Mouse (Mus musculus) hindbrain, embryonic 12.5 days (tissue): ENCODE data around the gene Tssk3. TPM values are rescaled to one million over a fixed set of nuclear protein-coding genes. Genes with fewer than 3 reads are reported as not detected.
"Not testable (repeated sequence)": the region's sequence is repeated elsewhere in the genome, so short reads cannot be mapped to it uniquely, and the experiment has no call there.

Experiments used
- ATAC-seq: fragments of 200-750 bp; cut with Nextera tagmentation; 2 replicates; pipeline ENCODE4 v1.8.0; 2017; ENCODE audit warnings: moderate TSS enrichment; ENCODE audit not compliant: low FRiP score
- H3K27ac ChIP-seq: fragments of 300-500 bp; sonication (generic); 2 replicates; pipeline ENCODE4 v1.5.1; 2016; ENCODE audit warnings: mild to moderate bottlenecking
- H3K27me3 ChIP-seq: fragments of 300-500 bp; sonication (generic); 2 replicates; pipeline ENCODE4 v1.6.1; 2016; ENCODE audit warnings: mild to moderate bottlenecking
- H3K36me3 ChIP-seq: fragments of 300-500 bp; sonication (generic); 2 replicates; pipeline ENCODE4 v1.6.1; 2016; ENCODE audit warnings: mild to moderate bottlenecking
- H3K4me1 ChIP-seq: fragments of 300-500 bp; sonication (generic); 2 replicates; pipeline ENCODE4 v1.6.1; 2016
- H3K4me2 ChIP-seq: fragments of 300-500 bp; sonication (generic); replicated peaks from 2 replicates; pipeline ENCODE4 v1.6.1; 2016; ENCODE audit warnings: mild to moderate bottlenecking
- H3K4me3 ChIP-seq: fragments of 300-500 bp; sonication (generic); 2 replicates; pipeline ENCODE4 v1.5.1; 2016; ENCODE audit warnings: mild to moderate bottlenecking
- H3K9ac ChIP-seq: fragments of 300-500 bp; sonication (generic); 2 replicates; pipeline ENCODE4 v1.6.1; 2016; ENCODE audit warnings: mild to moderate bottlenecking, moderate library complexity
- H3K9me3 ChIP-seq: fragments of 300-500 bp; sonication (generic); replicated peaks from 2 replicates; pipeline ENCODE4 v1.6.1; 2016; ENCODE audit warnings: mild to moderate bottlenecking
- WGBS: fragments of 180-500 bp; shearing (Covaris S2); methylation state at CpG from one replicate; pipeline ENCODE4 v1.1.7; 2016; 5-methylcytosine and 5-hydroxymethylcytosine counted together
- polyA plus RNA-seq: library from polyadenylated mRNA; unstranded; fragments of >200 nt; fragmentation: Nextera tagmentation; extraction: Ambion mirVana; gene quantifications from 2 replicates; pipeline ENCODE4 v1.2.1, GENCODE M21; 2016

Tssk3 gene
- not detected in 2 replicates for polyA plus RNA-seq

DNA sequence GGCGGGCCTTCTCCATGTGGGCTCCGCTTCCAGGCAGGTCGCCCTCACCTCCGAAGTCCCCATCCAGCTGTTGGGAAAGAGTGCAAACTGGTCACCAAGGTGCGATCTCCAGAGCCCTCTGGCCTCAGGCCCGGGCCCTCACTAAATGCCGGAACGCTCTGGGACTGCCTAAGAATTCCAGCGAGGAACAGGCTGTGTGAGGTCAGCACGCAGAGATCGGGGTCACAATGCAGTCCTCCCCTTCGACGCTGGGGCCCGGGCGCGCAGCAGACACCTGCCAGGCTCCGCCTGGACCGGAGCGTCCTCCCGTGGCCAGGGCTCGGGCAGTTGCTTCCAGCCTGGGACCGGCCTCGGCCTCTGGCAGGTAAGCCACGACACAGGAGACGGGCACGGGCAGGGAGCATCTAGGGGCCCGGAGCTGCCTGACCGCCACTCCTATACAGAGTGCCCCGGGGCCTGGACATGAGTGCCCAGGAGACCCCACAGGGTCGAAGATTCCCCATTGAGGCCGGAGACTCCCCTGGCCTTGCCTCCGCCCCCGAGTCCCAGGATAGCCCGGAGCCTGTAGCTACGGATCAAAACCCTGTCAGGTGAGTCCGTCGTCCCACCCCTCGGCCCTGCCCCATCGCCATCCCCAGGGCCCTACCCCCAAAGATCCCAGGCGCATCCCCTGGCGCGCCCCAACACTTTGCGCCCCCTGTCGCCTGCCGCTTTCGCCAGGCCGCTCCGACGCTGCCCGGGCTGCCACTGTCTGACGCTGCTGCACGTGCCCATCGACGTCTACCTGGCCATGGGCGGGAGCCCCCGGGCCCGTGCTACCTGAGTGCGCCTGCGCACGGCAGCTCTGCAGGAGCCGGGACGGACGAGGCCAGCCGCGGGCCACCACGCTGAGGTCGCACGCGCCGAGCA lies at the start of gene Tssk3, which contains the start of gene Fam229a:
Gene Tssk3, minus strand, starts transcription at position 51 of the 909 bp plus-strand sequence.
Gene Fam229a, plus strand, starts transcription at position 219 of the 909 bp plus-strand sequence.
- ATAC-seq = peak; percentile 22; the same call in 1 of the 2 replicates
- no peak within 1 kb of the TSS for H3K27ac ChIP-seq
- no peak within 1 kb of the TSS; the same call in 1 of the 2 replicates for H3K9ac ChIP-seq
- peaks cover 22% of the 10 kb centered on the region for H3K4me1 ChIP-seq
- H3K36me3 ChIP-seq = peaks cover 29% of the 10 kb centered on the region
- H3K4me2 ChIP-seq = peak within 1 kb of the TSS; percentile 61
- no peaks in the 10 kb centered on the region for H3K9me3 ChIP-seq
- H3K27me3 ChIP-seq = peaks cover 35% of the 10 kb centered on the region
- peak within 1 kb of the TSS; percentile 36 for H3K4me3 ChIP-seq
- WGBS = 3% methylated on average over 70 of the region's 70 CpGs

DNA sequence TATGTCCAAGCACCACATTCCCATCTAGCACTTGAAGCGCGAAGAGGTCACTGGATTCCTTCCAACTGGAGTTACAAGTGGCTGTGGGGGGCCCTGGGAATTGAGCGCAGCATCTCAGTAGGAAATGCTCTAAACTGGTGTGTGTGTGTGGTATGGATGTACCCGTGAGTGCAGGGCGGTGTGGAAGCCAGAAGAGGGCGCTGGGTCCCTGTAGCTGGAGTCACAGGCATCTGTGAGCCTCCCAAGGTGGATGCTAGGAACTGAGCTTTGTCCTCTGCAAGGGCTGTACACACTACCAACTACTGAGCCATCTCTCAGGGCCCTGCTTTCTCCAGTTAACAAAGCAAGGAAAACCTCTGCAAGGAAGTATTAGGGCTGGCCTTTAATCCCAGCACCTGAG lies 49.2 kb upstream of the Tssk3 start:
- H3K4me3 ChIP-seq = no peak overlapping the region

DNA sequence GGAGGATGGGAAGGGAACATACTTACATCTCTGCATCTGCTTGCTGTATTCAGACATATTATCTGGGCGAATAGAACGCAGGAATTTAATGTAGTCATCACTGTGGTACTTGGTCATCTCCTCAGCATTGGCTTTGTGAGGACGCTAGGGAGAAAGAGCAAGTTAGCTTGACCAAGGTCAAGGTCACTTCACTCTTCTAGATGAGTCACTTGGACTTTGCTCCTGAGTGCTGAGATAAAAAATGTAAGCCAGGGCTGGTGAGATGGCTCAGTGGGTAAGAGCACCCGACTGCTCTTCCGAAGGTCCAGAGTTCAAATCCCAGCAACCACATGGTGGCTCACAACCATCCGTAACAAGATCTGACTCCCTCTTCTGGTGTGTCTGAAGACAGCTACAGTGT lies 38.1 kb upstream of the Tssk3 start:
- H3K9ac ChIP-seq, H3K9me3 ChIP-seq, H3K27me3 ChIP-seq, H3K4me2 ChIP-seq, H3K27ac ChIP-seq, H3K4me3 ChIP-seq, ATAC-seq, H3K4me1 ChIP-seq: not testable (repeated sequence)
- WGBS = 95% methylated on average over 6 of the region's 6 CpGs
- peaks cover 80% of the 10 kb centered on the region for H3K36me3 ChIP-seq

More for the DNA sequence above, 49.2 kb upstream of the Tssk3 start:
- no peaks in the 10 kb centered on the region for H3K27me3 ChIP-seq
- no peak for ATAC-seq
- 92% methylated on average over 6 of the region's 6 CpGs for WGBS
- H3K36me3 ChIP-seq = peaks cover 25% of the 10 kb centered on the region; the same call in 1 of the 2 replicates
- no peak overlapping the region for H3K27ac ChIP-seq
- H3K4me2 ChIP-seq = no peak overlapping the region
- peaks cover 18% of the 10 kb centered on the region for H3K4me1 ChIP-seq
- H3K9ac ChIP-seq = no peak overlapping the region
- no peaks in the 10 kb centered on the region for H3K9me3 ChIP-seq

DNA sequence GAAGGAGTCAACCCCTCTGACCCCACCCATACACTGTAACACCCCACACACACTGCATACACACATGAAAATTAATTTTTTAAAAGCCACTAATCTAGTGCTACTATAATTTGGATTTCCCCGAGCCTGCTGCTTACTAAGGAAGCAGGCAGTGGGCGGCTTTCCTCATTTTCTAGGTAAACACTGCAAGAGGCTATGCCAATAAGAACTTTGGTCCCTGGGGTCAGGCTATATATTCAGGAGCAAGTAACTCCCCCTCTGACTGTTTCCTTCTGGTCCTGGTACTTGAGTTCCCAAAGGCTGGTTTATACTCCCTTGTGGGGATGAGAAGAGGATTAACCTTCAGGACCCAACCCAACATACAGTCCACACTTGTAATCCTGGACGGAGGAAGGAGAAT lies 35.1 kb upstream of the Tssk3 start:
- Histone ChIP-seq H3K27ac (no peak overlapping the region), H3K27me3 (no peaks in the 10 kb centered on the region), H3K36me3 (peaks cover 87% of the 10 kb centered on the region), H3K4me3 (no peak overlapping the region), H3K4me1 (no peaks in the 10 kb centered on the region), H3K9ac (no peak overlapping the region), H3K9me3 (no peaks in the 10 kb centered on the region), H3K4me2 (no peak overlapping the region)
- ATAC-seq = no peak
- WGBS = 91% methylated on average over 3 of the region's 3 CpGs

DNA sequence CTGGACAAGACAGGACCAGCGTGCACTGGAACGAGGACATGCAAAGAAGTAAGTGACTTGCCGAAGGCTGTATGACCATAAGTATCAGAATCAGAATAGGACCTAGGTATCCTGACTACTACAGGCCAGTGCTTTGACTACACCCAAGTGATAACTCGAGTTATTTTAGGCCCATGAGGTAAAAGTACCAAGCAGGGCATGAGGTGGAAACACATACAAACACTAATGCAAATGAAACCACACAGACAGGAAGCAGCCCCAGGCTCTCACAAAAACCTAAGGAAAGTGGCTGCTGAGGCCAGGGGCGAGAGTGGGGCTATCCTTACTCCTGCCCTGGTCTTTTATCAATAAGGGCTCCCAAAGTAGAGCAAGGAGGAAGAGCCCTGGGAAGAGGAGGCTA lies 34.5 kb upstream of the Tssk3 start:
- Histone ChIP-seq H3K27me3 (no peaks in the 10 kb centered on the region), H3K9me3 (no peaks in the 10 kb centered on the region), H3K4me2 (no peak overlapping the region), H3K36me3 (peaks cover 90% of the 10 kb centered on the region), H3K4me3 (no peak overlapping the region), H3K9ac (no peak overlapping the region), H3K27ac (no peak overlapping the region), H3K4me1 (no peaks in the 10 kb centered on the region)
- 91% methylated on average over 5 of the region's 5 CpGs for WGBS
- no peak for ATAC-seq

DNA sequence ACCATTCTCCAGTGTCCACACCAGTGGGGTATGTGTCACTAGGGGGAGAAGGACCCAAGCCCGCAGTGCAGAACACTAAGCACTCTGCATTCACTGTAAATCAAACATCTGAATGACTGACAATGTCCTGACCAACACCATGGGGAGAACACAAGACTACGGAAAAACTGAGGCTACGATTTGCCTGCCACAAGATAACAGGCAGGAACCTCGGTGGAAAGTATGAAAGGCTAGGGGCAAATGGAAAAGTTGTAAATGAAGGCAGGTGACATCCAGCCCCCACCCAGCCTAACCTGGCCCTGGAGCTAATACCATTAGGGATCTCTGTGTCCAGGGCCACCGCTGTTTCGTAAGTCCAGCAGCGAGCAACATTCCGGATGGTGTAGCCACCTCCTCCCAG lies 27.7 kb upstream of the Tssk3 start:
- no peak overlapping the region for H3K4me2 ChIP-seq
- 94% methylated on average over 8 of the region's 8 CpGs for WGBS
- H3K9ac ChIP-seq = no peak overlapping the region
- H3K9me3 ChIP-seq = no peaks in the 10 kb centered on the region
- H3K4me1 ChIP-seq = peaks cover 19% of the 10 kb centered on the region
- peaks cover 76% of the 10 kb centered on the region for H3K36me3 ChIP-seq
- H3K27ac ChIP-seq = 0 out of 2 replicates have a peak overlapping the region, but pooled peaks have one; percentile 30
- H3K27me3 ChIP-seq = no peaks in the 10 kb centered on the region
- H3K4me3 ChIP-seq = no peak overlapping the region
- no peak for ATAC-seq

DNA sequence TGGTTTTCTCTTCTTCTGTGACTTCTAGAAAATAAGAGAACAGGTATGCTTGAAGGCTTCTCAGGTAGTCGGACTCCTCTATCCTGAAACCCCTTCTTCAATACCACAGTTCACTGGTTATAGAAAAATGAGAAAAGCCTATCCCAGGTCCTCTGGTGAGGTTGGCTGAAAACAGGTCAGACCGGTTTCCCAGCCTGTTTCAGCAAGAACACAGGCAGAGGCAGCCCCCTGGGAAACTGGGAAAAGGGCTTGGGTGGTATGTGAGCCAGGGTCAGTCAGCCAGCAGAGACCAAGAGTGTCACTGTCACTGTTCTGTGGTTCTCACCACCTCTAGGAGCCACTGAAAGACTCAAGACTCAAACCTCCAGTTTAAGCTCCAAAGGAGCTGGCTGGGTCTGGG lies 26.1 kb upstream of the Tssk3 start:
- H3K36me3 ChIP-seq = peaks cover 60% of the 10 kb centered on the region

DNA sequence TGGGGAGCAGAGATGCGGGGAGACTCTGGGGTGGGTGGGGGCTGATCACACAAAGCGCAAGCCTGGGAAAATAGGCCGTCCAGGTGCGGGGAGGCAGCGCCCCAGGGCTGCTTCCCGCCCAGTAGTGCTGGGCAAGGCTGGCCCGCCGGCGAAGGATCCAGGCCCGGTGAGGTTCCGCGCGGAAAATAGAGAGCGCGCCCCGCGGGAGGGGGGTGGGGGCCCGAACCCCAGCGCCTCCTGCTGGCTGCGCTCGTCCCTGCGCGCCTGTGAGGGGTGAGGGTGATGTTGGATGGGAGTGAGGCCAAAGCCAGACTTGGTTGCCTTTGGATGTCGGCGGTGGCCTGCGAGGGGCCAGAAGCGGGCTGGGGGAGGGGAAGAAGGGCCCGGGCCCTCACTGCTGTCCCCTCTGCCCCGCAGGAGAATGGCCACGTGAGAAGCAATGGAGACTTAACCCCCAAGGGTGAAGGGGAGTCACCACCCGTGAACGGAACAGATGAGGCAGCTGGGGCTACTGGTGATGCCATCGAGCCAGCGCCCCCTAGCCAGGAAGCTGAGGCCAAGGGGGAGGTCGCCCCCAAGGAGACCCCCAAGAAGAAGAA lies 23.6 kb upstream of the Tssk3 start:
- H3K9ac ChIP-seq = peak overlapping the region; percentile 100

More for the DNA sequence above, 26.1 kb upstream of the Tssk3 start:
- H3K4me3 ChIP-seq = no peak overlapping the region
- H3K27me3 ChIP-seq = no peaks in the 10 kb centered on the region
- 55% methylated on average over 2 of the region's 2 CpGs for WGBS
- peaks cover 33% of the 10 kb centered on the region for H3K4me1 ChIP-seq
- H3K27ac ChIP-seq = peak overlapping the region; percentile 67
- no peaks in the 10 kb centered on the region for H3K9me3 ChIP-seq
- peak overlapping the region; percentile 21; the same call in 1 of the 2 replicates for H3K4me2 ChIP-seq
- no peak for ATAC-seq
- H3K9ac ChIP-seq = no peak overlapping the region

DNA sequence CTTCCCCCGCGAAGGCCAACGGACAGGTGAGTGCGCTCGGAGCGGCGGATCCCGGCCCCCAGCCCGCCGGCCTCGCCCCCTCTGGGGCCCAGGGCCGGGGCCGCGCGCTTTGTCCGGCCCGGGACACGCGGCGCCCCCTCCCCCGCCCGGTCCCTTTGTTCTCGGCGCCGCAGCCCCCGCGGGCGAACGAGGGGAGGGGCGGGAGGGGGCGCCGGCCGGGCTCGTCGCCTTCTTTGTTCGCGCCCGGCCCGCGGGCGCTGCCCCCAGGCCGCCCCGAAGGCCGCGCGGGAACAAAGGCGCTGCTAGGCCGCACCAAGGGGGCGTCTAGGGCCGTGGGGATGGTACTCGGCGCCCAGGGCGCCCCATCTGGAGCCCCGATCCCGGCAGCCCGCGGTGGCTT lies 23.1 kb upstream of the Tssk3 start:
- peak overlapping the region; percentile 99 for H3K27ac ChIP-seq
- peaks cover 57% of the 10 kb centered on the region for H3K4me1 ChIP-seq
- H3K9me3 ChIP-seq = no peaks in the 10 kb centered on the region
- WGBS = under 1% methylated on average over 46 of the region's 57 CpGs
- ATAC-seq = peak; percentile 15
- H3K27me3 ChIP-seq = no peaks in the 10 kb centered on the region
- peak overlapping the region; percentile 97 for H3K4me2 ChIP-seq
- H3K9ac ChIP-seq = peak overlapping the region; percentile 100
- peak overlapping the region; percentile 97 for H3K4me3 ChIP-seq
- peaks cover 35% of the 10 kb centered on the region for H3K36me3 ChIP-seq

More for the DNA sequence above, 23.6 kb upstream of the Tssk3 start:
- ATAC-seq = peak; percentile 35
- H3K4me3 ChIP-seq = peak overlapping the region; percentile 97
- H3K4me1 ChIP-seq = peaks cover 52% of the 10 kb centered on the region
- H3K4me2 ChIP-seq = peak overlapping the region; percentile 97
- H3K27me3 ChIP-seq = no peaks in the 10 kb centered on the region
- H3K36me3 ChIP-seq = peaks cover 36% of the 10 kb centered on the region
- no peaks in the 10 kb centered on the region for H3K9me3 ChIP-seq
- H3K27ac ChIP-seq = peak overlapping the region; percentile 99
- WGBS = under 1% methylated on average over 35 of the region's 35 CpGs

DNA sequence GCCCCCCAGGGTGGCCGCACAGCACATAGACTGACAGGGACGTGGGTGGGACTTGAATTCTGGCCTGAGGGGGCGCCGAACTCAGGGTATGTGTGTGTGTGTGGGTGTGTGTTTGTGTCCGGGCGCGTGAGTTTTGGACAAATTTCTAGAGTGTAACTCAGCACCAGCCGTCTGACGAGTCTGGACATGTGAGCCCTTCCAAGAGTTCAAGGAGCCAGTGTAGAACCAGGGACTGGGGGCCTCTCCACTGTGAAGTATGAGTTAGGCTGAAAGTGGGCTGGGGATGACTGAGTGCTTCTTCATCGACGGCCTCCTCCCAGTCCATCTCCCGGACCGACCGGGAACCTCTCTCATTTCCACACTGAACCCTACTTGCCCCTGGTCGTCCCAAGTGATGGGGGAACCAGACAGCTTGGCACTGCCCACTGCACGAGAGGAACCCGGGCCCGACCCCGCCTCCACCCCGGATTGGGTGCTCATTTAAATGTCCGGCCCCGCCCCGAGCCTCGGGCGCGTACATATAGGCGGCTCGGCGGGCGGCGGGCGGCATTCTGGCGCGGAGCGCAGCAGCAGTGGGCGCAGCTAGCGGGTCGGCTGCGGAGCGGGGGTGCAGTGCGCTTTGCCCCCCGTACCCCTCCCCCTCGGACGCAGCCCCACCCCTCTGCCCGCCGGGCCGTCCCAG lies 22.4 kb upstream of the Tssk3 start, which contains the start of gene Marcksl1:
Gene Marcksl1, plus strand, starts transcription at position 496 of the 682 bp plus-strand sequence.
- H3K27ac ChIP-seq = peak within 1 kb of the TSS; percentile 99
- H3K4me2 ChIP-seq = peak within 1 kb of the TSS; percentile 97
- peaks cover 28% of the 10 kb centered on the region for H3K36me3 ChIP-seq
- H3K27me3 ChIP-seq = no peaks in the 10 kb centered on the region
- H3K9me3 ChIP-seq = no peaks in the 10 kb centered on the region
- H3K9ac ChIP-seq = peak within 1 kb of the TSS; percentile 100
- peak; percentile 86 for ATAC-seq
- peaks cover 60% of the 10 kb centered on the region for H3K4me1 ChIP-seq
- 4% methylated on average over 45 of the region's 47 CpGs for WGBS
- peak within 1 kb of the TSS; percentile 97 for H3K4me3 ChIP-seq

DNA sequence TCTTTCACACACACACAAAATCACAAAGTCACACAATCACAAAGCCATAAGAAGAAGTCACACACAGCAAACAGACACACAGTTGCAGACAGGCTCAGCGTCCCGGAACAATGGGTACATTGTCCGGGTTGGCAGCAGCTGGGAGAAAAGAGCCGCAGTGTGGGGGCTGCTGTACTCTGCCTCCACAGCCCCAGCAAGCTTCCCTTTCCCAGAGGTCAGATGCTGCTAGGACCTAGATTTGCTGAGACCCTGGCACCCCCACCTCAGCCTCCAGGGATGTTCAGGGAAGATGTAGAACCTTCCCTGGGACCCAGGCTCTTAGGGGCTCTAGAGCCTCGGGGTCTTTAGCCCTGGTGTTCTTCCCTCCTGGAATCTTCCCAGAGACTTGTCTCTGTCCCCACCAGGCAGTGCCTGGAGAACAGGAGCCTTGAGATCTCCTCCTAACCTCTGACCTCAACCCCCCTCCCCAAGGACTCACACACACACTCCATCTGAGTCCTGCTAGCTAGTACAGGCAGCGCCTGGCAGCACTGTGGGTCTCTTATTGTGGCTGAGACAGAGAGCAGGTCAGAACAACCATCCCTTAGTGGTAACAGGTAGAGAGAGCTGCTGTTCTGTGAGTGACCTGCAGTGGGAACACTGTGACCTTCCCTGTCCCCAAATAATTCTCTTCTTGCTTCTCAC lies 20.7 kb upstream of the Tssk3 start:
- Histone ChIP-seq H3K9me3 (no peaks in the 10 kb centered on the region), H3K9ac (0 out of 2 replicates have a peak overlapping the region, but pooled peaks have one; percentile 15), H3K27me3 (no peaks in the 10 kb centered on the region), H3K27ac (peak overlapping the region; percentile 82), H3K36me3 (peaks cover 14% of the 10 kb centered on the region), H3K4me3 (no peak overlapping the region), H3K4me1 (peaks cover 57% of the 10 kb centered on the region), H3K4me2 (peak overlapping the region; percentile 9)
- ATAC-seq = no peak; the same call in 1 of the 2 replicates
- 15% methylated on average over 6 of the region's 6 CpGs for WGBS
